Mouse (Mus musculus) CD8-positive naive resting alpha-beta T cell, adult 57 days (primary cell): ENCODE results near the gene Rcc2. TPM values are rescaled to one million over a fixed set of nuclear protein-coding genes. Genes with fewer than 3 reads are reported as not detected.

ENCODE experiments used
- total RNA-seq: library from RNA; stranded (reverse); gene quantifications from one replicate; pipeline ENCODE4 v1.2.4, GENCODE M21; 2023

Rcc2 gene
- 134 TPM for total RNA-seq

GRCm38 (mm10) chr4:140700269-140701018 is at the start of gene Rcc2:
TSS of gene Rcc2 (plus strand) at chr4:140700541.

GRCm38 (mm10) chr4:140665760-140666159 is 34.6 kb upstream of the Rcc2 start, which contains the start of gene Arhgef10l:
TSS of gene Arhgef10l (minus strand) at chr4:140666012.

DNA sequence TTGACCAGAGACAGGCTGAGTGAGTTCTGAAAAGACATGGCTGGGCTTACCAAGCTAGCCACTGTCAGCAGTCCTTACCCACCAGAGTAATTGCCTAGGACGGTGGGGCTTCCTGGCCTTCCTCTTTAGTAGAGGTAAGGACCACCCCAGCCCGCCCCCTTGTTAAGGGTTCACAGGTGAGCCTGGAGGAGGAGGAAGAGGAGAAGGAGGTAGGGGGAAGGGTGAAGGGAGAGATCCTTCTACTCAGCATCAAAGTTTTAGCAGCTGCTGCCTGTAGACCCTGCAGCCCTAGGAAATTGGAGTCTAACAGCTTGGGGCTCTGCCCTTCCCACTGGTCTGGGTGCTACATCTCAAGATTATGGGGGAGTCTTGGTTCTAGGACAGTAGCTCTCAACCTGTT is 42.2 kb downstream of the Rcc2 start, which contains the start of gene Padi6:
Padi6 (minus strand) TSS at position 101 of the 400 bp plus-strand sequence.

Other genes starting within 250 kb of the Rcc2 start
- gene Arhgef10l, start 34.5 kb upstream of the Rcc2 start, total RNA-seq: 0.77 TPM
- not detected for gene Padi6, start 42.1 kb downstream of the Rcc2 start, total RNA-seq
- gene Padi4, start 73.7 kb downstream of the Rcc2 start, total RNA-seq: 0.67 TPM
- not detected for gene Padi3, start 110.1 kb downstream of the Rcc2 start, total RNA-seq
- gene Padi1, start 145.2 kb downstream of the Rcc2 start, total RNA-seq: 0.31 TPM
- gene Padi2, start 205.8 kb downstream of the Rcc2 start, total RNA-seq: 42.4 TPM